Mouse (Mus musculus): Measurements from ENCODE around the gene Anapc4. TPM values are rescaled to one million over a fixed set of nuclear protein-coding genes. Genes with fewer than 3 reads are reported as not detected.

The Anapc4 gene
- total RNA-seq, 2 experiments from 2014 or later, result 15.5 to 22.3 TPM

Other genes with a start within 250 kb of the Anapc4 start
- gene Sepsecs, start 164.3 kb upstream of the Anapc4 start, total RNA-seq (2015; ENCODE audit: low replicate concordance), result 8.3 and 15.5 TPM in 2 replicates
- 10.1 and 27.7 TPM in 2 replicates for gene Sepsecs, start 164.3 kb upstream of the Anapc4 start, total RNA-seq (2017; ENCODE audit: low replicate concordance)
- gene Pi4k2b, start 92.4 kb upstream of the Anapc4 start, total RNA-seq (2015; ENCODE audit: low replicate concordance), result 68.3 and 81.1 TPM in 2 replicates
- 80.4 and 123 TPM in 2 replicates for gene Pi4k2b, start 92.4 kb upstream of the Anapc4 start, total RNA-seq (2017; ENCODE audit: low replicate concordance)
- 14.1 and 16.8 TPM in 2 replicates for gene Zcchc4, start 58.6 kb upstream of the Anapc4 start, total RNA-seq (2015; ENCODE audit: low replicate concordance)
- 14.8 and 16.0 TPM in 2 replicates for gene Zcchc4, start 58.6 kb upstream of the Anapc4 start, total RNA-seq (2017; ENCODE audit: low replicate concordance)
- gene Slc34a2, start 204.1 kb downstream of the Anapc4 start, total RNA-seq (2015; ENCODE audit: low replicate concordance), result not detected in 2 replicates
- gene Slc34a2, start 204.1 kb downstream of the Anapc4 start, total RNA-seq (2017; ENCODE audit: low replicate concordance), result not detected in 2 replicates

Data from erythroid progenitor cell, adult 5-6 weeks (primary cell).